Mouse (Mus musculus) heart, adult 2 months (tissue): ENCODE data around the gene Slc22a21. TPM values are rescaled to one million over a fixed set of nuclear protein-coding genes. Genes with fewer than 3 reads are reported as not detected.

Experiments used
- DNase-seq, 2 experiments: peaks; one replicate each; pipeline ENCODE4 v3.0.0; 2021
- H3K27ac ChIP-seq: fragments of 200-600 bp; 2 replicates; pipeline ENCODE4 v1.8.1; 2022
- H3K27me3 ChIP-seq: fragments of 200-500 bp; 2 replicates; pipeline ENCODE4 v1.6.1; 2012; ENCODE audit warnings: mild to moderate bottlenecking, low read length, inconsistent platforms, mixed read lengths; ENCODE audit not compliant: control insufficient read depth, insufficient read depth
- H3K36me3 ChIP-seq: fragments of 200-500 bp; 2 replicates; pipeline ENCODE4 v1.6.1; 2012; ENCODE audit warnings: low read length, inconsistent platforms; ENCODE audit not compliant: control insufficient read depth, insufficient read depth
- H3K4me1 ChIP-seq: fragments of 200-500 bp; 2 replicates; pipeline ENCODE4 v1.6.1; 2011; ENCODE audit warnings: low read length; ENCODE audit not compliant: control insufficient read depth, insufficient read depth
- H3K4me3 ChIP-seq: fragments of 200-600 bp; 2 replicates; pipeline ENCODE4 v1.8.1; 2022
- H3K79me2 ChIP-seq: fragments of 200-500 bp; replicated peaks from 2 replicates; pipeline ENCODE4 v1.6.1; 2012; ENCODE audit warnings: mild to moderate bottlenecking, inconsistent platforms, low read length, moderate library complexity, mixed read lengths; ENCODE audit not compliant: control insufficient read depth, insufficient read depth
- H3K9ac ChIP-seq: fragments of 200-500 bp; 2 replicates; pipeline ENCODE4 v1.6.1; 2012; ENCODE audit warnings: low read depth, mild to moderate bottlenecking, control low read depth, inconsistent platforms, low read length, mixed read lengths
- CTCF ChIP-seq: fragments of 200-600 bp; IDR thresholded peaks from 2 replicates; pipeline ENCODE4 v1.8.1; 2022; ENCODE audit warnings: antibody characterized with exemption, mild to moderate bottlenecking, moderate library complexity
- EP300 ChIP-seq: fragments of 200-500 bp; IDR thresholded peaks from 2 replicates; pipeline ENCODE4 v1.6.1; 2011; ENCODE audit warnings: low read depth, low read length, control low read depth; ENCODE audit not compliant: insufficient read depth
- POLR2A ChIP-seq: fragments of 200-500 bp; IDR thresholded peaks from 2 replicates; pipeline ENCODE4 v1.6.1; 2011; ENCODE audit warnings: mild to moderate bottlenecking, low read depth, low read length, control low read depth; ENCODE audit not compliant: insufficient read depth
- WGBS: fragments of 180-500 bp; shearing (Covaris S2); methylation state at CpG from one replicate; pipeline ENCODE4 v1.1.7; 2018; 5-methylcytosine and 5-hydroxymethylcytosine counted together
- intact Hi-C: fragments of 180-260 bp; cut with DNase I; formaldehyde crosslinking; loops from one replicate; pipeline ENCODE4 v1.15.1; 2025
- long read RNA-seq: library from polyadenylated mRNA; stranded (forward); transcript quantifications from one replicate; pipeline ENCODE4 v2.0.0, GENCODE M21; 2021
- polyA plus RNA-seq: library from polyadenylated mRNA; depleted of rRNA; stranded (reverse); fragments of >200 nt; gene quantifications from 2 replicates; pipeline ENCODE4 v1.2.3, GENCODE M21; 2012; rRNA removed
- total RNA-seq, 2 experiments: library from RNA; stranded (reverse); gene quantifications; 2 replicates each; pipeline ENCODE4 v1.2.3; 2021

The Slc22a21 gene
- total RNA-seq (1 to 10 TPM; 1.3 to 1.5 TPM), polyA plus RNA-seq (0.61 and 1.1 TPM in 2 replicates)
- long read RNA-seq, partial matches to known transcripts = 0 of 1 reads
- long read RNA-seq, other reads (novel, unspliced or antisense) = 1 of 1 reads

DNA sequence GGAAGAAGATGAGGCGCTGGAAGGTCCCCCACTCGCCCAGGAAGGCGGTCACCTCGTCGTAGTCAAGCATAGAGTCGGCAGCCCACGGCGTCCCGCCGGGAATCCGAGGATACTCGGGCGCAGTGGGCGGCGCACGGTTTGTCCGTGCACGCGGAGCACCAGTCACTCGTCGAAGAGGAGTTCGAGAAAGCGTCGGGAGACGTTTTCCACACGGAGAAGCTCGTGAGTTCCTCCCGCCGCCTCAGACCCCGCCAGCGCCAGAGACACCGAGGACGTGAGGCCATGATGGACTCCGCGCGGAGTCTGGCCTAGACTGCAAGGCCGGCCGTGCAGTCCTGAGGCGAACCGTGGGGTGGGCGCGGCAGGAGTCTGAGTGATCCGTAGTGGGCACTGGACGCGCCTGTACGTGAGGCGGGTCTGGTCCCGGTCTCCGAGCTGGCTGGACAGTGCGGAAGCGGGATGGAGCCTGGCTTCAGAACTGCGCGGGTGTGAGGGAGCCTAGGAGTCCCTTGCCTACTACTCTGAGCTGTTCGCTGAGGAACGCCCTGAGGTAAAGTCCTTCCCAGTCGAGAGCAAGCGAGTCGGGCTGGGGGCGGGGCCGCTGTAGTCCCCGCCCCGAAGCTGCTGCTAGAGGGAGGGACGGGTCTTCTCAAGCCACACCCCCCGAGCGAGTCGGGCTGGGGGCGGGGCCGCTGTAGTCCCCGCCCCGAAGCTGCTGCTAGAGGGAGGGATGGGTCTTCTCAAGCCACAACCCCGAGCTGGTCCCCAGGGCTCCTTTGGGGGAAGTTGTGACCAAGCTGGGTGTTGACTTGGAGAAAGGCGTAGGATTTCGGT lies at the start of gene Slc22a21:
Gene Slc22a21, minus strand, starts transcription at position 545 of the 834 bp plus-strand sequence.
- TF ChIP-seq POLR2A (peak; percentile 71), CTCF (no peak)
- intact Hi-C loops = no loop called here
- H3K27ac ChIP-seq = peak within 1 kb of the TSS; percentile 30; the same call in 1 of the 2 replicates
- H3K9ac ChIP-seq = peak within 1 kb of the TSS; percentile 68
- H3K4me3 ChIP-seq = peak within 1 kb of the TSS; percentile 64
- peak; percentile 75 to 78 for DNase-seq
- H3K36me3 ChIP-seq = no peaks in the 10 kb centered on the region
- H3K27me3 ChIP-seq = no peaks in the 10 kb centered on the region
- 3% methylated on average over 73 of the region's 73 CpGs for WGBS
- H3K4me1 ChIP-seq = peaks cover 1% of the 10 kb centered on the region
- no peaks in the 10 kb centered on the region for H3K79me2 ChIP-seq

DNA sequence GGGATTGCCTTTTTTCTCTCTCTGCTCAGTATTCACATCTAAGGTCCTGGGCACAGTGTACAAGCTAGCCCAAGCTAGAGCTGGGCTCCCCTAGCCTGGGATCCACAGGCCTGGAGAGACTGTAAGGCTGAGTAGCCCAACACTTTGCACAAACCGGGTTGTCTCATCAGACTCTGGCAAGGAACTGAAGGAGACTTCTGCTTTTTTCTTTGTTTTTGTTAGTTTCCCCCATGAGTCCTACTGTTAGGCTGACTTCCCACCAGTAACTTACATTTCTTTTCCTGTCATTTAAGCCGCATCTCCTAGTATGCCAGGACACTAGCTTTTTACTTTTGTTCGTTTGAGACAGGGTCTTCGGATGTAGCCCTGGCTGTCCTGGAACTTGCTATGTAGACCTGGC lies 48.9 kb upstream of the Slc22a21 start:
- TF ChIP-seq EP300 = no peak
- 0 out of 2 replicates have a peak, but pooled peaks have one; percentile 19 for TF ChIP-seq POLR2A
- Histone ChIP-seq H3K79me2 (no peaks in the 10 kb centered on the region), H3K4me3 (peak overlapping the region; percentile 43), H3K27ac (peak overlapping the region; percentile 90), H3K36me3 (no peaks in the 10 kb centered on the region), H3K9ac (peak overlapping the region; percentile 64), H3K27me3 (no peaks in the 10 kb centered on the region), H3K4me1 (peaks cover 6% of the 10 kb centered on the region)
- 69% methylated on average over 4 of the region's 4 CpGs for WGBS
- intact Hi-C loops = loop anchor here (2.0 kb wide), 1 partner anchor 26 kb away; no protein-coding TSS in a partner anchor
- no peak for DNase-seq

DNA sequence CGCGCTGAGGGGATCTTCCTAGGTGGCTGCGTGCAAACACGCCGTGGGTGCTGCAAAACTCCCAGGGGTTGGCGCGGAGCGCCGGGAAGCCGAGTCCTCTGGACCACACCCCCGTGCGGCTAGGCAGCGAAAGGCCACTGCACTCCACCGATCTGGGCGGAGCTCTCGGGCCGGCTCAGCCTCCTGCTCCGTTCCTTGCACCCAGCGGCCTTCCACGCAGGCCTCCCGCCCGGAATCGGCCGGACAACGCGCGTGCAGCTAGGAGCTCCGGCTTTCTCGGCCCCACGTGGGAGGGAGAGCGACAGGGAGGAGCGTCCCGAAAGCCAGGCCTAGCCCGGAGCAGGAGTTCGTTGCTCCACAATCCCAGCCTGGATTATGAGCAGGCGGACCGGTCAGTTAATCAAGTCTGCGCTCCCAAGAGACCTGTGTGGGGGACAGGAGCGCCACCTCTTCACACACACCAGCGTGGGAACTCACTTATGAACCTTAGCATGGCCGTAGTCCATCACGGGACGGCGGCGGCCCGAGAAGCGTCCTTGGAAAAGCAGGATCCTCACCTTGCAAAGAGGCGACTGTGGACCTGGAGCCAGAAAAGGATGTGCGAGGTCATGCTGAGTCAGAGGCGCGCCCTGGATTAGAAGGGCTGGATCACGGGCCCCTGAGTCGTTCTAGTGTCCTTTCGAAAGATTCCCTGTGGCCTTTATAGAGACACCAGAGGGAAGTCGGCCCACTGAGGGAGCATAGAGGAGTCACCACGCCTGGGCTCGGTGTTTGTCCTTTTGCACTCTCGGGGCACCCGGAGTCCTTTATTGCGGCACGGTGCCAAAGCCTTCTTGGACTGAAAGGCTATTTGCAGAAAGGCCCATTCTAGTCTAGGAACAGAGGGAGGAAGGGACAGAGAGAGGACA lies 48.2 kb upstream of the Slc22a21 start, which contains the start of gene Slc22a4:
Gene Slc22a4, minus strand, starts transcription at position 47 of the 908 bp plus-strand sequence.
- peak within 1 kb of the TSS; percentile 90 for H3K27ac ChIP-seq
- 1% methylated on average over 61 of the region's 61 CpGs for WGBS
- DNase-seq = peak; percentile 86 to 90
- no peaks in the 10 kb centered on the region for H3K36me3 ChIP-seq
- intact Hi-C loops = loop anchor here (2.0 kb wide), 1 partner anchor 25 kb away; no protein-coding TSS in a partner anchor
- no peaks in the 10 kb centered on the region for H3K79me2 ChIP-seq
- H3K4me3 ChIP-seq = peak within 1 kb of the TSS; percentile 43
- H3K4me1 ChIP-seq = peaks cover 6% of the 10 kb centered on the region
- TF ChIP-seq CTCF (peak; percentile 67), EP300 (0 out of 2 replicates have a peak, but pooled peaks have one; percentile 31), POLR2A (peak; percentile 47; the same call in 1 of the 2 replicates)
- H3K27me3 ChIP-seq = no peaks in the 10 kb centered on the region
- peak within 1 kb of the TSS; percentile 64 for H3K9ac ChIP-seq

DNA sequence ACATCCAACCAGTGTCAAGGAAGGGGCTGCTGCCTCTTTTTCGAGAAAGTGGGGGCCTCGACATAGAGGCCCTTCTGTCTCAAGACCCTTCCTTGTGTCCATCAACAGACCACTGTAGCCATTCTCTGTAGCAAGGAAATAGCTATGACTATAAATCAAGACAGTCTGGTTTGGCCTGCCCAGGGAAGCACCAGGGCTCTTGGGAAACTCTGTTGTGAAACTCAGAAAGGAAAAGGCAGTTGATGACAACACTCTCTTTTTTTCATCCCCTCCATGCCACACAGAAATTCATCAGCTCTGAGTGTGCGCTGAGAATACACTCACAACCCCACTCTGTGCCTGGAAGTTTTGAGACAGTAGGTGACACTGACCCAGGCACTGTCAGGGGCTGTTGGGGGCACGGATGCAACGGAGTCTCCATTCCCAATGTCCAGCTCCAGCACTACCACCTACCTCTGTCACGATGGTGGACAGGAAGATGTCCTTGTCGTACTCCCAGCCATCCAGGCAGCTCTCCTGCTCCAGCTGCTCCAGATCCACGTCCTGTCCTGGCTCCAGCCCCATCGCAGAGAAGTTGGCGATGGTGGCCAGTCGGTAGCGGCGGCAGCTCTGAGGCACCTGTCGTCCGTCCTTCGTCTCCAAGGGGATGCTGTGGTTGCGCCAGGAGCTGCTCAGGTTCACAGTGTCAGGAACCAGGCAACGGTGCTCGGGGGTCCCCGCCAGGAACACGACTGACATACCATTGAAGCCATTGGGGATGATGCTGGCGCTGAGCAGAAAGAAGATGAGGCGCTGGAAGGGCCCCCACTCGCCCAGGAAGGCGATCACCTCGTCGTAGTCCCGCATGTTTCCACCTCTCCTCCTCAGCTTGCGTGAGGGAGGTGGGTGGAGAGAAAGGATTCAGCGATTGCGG lies 47.3 kb upstream of the Slc22a21 start:
- Histone ChIP-seq H3K27me3 (no peaks in the 10 kb centered on the region), H3K27ac (no peak overlapping the region; the same call in 1 of the 2 replicates), H3K9ac (peak overlapping the region; percentile 31; the same call in 1 of the 2 replicates), H3K79me2 (no peaks in the 10 kb centered on the region), H3K36me3 (no peaks in the 10 kb centered on the region), H3K4me3 (peak overlapping the region; percentile 43), H3K4me1 (peaks cover 6% of the 10 kb centered on the region)
- DNase-seq = no peak
- intact Hi-C loops = loop anchor here (2.0 kb wide), 1 partner anchor 25 kb away; no protein-coding TSS in a partner anchor
- 25% methylated on average over 31 of the region's 31 CpGs for WGBS
- TF ChIP-seq POLR2A = no peak
- TF ChIP-seq CTCF = no peak
- TF ChIP-seq EP300 = no peak

- intact Hi-C loops = no loop called here
- no peaks in the 10 kb centered on the region for H3K36me3 ChIP-seq
- H3K27me3 ChIP-seq = no peaks in the 10 kb centered on the region
- DNase-seq = no peak
- H3K9ac ChIP-seq = no peak overlapping the region
- TF ChIP-seq POLR2A (no peak), CTCF (no peak), EP300 (no peak)
- WGBS = 57% methylated on average over 1 of the region's 1 CpGs
- H3K4me1 ChIP-seq = peaks cover 6% of the 10 kb centered on the region
- H3K79me2 ChIP-seq = no peaks in the 10 kb centered on the region
- H3K27ac ChIP-seq = no peak overlapping the region
- no peak overlapping the region for H3K4me3 ChIP-seq
These were observed 46.4 kb upstream of the Slc22a21 start for GRCm38 (mm10) chr11:54026491-54027041.
